Mouse (Mus musculus) adrenal gland, postnatal 14 days (tissue): ENCODE measurements around the gene Pir. TPM values are rescaled to one million over a fixed set of nuclear protein-coding genes. Genes with fewer than 3 reads are reported as not detected.

ENCODE experiments used
- DNase-seq: peaks from one replicate; pipeline ENCODE4 v3.0.0; 2021; ENCODE audit warnings: mixed read lengths
- total RNA-seq: library from RNA; stranded (reverse); gene quantifications from 2 replicates; pipeline ENCODE4 v1.2.3, GENCODE M21; 2021

Pir gene
- total RNA-seq, 1 experiment from 2014 or later: 4.9 TPM

DNA sequence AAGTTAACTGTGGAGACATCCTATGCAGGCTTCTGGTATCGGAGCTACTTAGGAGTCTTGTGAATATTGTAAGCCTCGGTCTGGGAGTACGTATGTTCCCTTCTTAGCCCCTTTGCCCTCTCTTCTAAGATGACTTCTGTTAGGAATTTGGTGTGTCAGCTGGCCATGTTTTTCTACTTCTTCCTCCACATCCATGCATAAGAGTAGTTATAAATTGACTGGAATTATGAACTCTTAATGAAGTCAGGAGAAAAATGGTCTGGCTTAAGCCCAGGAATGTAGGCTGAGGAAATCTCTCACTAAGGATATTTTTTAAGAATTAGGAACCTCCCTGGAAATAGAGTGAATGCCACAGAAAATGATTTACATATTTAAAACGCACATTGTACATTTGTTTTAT lies 69.4 kb downstream of the Pir start:
- no peak for DNase-seq

GRCm38 (mm10) chrX:164345359-164345938 lies 76.3 kb downstream of the Pir start:
- no peak for DNase-seq

- no peak for DNase-seq
These were observed 79.8 kb downstream of the Pir start for GRCm38 (mm10) chrX:164348937-164349336.

GRCm38 (mm10) chrX:164365153-164365865 lies 96.1 kb downstream of the Pir start:
- no peak for DNase-seq

GRCm38 (mm10) chrX:164370576-164370975 lies 101.4 kb downstream of the Pir start:
- DNase-seq: no peak

DNA sequence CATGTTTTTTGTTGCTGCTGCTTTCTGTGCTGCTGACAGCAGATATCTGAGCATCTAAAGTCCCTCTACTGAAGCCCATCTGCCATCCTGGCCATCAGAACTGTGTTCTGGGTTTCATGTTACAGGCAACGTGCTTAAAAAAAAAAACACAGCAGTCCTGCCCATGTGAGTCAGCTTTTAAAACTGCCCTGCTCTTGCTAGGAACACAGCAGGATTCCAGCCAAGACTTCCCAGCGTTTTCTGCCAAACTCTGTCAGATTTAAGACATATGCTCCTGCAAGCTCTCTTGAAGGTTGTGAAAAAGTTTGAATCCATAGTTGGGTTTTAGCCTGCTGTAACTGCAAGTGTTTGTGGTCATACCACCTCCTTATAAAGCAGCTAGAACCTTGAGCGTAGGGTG lies 103.9 kb downstream of the Pir start, which contains the start of gene Vegfd:
Gene Vegfd (plus strand): TSS at position 298 of the 400 bp plus-strand sequence.
- DNase-seq: peak; percentile 65

- DNase-seq: peak; percentile 20
These were observed 105.4 kb downstream of the Pir start for GRCm38 (mm10) chrX:164374586-164374985.

- no peak for DNase-seq
These were observed 110.5 kb downstream of the Pir start for GRCm38 (mm10) chrX:164379721-164380120.

DNA sequence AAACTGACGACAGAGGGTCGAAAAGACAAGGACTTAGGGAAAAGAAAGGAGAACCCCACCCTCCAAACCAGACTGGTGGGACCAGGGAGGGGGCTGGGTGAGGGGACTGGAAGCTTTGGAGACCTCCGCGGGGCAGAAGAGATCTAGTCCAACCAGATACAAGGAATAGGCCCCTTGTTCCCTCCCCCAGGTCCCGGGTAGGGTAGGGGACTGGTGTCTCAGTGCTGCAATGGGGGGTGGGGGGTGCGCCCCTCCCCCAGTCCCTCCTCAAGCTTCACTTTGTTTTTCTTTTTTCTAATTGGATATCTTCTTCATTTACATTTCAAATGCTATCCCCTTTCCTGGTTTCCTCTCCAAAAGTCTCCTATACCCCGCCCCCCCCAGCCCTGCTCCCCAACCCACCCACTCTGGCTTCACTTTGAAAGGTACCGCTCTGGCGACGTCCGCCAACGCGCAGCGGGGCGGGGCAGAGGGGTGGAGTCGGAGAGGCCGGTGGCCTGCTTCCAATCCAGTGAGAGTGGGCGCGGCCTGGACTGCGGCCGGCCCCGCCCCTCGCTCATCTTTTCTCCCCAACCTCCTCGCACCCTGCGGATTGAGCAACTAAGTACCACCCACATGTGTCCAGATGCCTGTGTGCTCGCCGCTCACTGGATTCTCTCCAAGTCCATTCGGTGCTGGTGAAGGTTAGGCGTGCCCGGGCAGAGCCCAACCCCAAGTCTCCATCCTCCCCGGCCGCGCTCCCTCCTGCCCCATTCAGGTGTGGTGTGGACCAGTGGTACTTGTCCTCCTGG lies 112.6 kb downstream of the Pir start:
- peak; percentile 91 for DNase-seq

- DNase-seq: no peak
These were observed 124.9 kb downstream of the Pir start for GRCm38 (mm10) chrX:164394091-164394490.

GRCm38 (mm10) chrX:164398456-164398855 lies 129.3 kb downstream of the Pir start:
- DNase-seq: peak; percentile 12

GRCm38 (mm10) chrX:164405080-164405649 lies 136.0 kb downstream of the Pir start:
- DNase-seq: no peak

GRCm38 (mm10) chrX:164406133-164407022 lies 137.2 kb downstream of the Pir start:
- no peak for DNase-seq

DNA sequence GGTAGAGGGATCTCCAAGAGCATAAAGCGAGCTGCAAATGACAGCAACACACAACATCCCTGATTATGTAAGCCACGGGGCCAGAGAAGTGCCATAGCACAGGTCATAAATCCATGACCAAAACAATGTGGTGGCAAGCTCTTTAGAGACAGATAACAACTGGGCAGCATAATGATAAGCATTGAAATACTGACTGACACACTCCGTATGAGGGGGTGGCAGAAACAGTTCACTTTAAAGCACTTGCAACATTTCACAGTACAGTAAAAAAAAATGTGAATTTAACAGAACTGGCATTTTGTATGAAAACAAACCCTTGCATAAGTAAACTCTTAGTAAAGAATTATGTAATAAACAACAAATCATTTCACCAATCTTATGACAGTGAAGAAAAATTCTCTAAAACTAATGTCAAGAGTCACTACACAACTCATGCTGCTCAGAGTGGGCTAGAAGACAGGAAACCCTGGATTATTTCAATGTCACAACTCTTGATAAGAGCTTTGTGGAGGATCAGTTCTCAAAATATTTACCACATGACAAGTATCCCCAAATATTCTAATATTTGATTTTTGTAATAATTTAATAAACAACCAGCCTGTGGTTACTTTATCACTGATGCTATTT lies 139.2 kb downstream of the Pir start:
- DNase-seq: no peak

- no peak for DNase-seq
These were observed 141.4 kb downstream of the Pir start for GRCm38 (mm10) chrX:164410562-164410961.

- no peak for DNase-seq
These were observed 147.6 kb downstream of the Pir start for GRCm38 (mm10) chrX:164416803-164417202.

GRCm38 (mm10) chrX:164418008-164418407 lies 148.8 kb downstream of the Pir start:
- DNase-seq: no peak

- DNase-seq: peak; percentile 93
These were observed 150.3 kb downstream of the Pir start, which contains the start of gene Piga for GRCm38 (mm10) chrX:164419471-164419939. Piga (plus strand) TSS chrX:164419787.

DNA sequence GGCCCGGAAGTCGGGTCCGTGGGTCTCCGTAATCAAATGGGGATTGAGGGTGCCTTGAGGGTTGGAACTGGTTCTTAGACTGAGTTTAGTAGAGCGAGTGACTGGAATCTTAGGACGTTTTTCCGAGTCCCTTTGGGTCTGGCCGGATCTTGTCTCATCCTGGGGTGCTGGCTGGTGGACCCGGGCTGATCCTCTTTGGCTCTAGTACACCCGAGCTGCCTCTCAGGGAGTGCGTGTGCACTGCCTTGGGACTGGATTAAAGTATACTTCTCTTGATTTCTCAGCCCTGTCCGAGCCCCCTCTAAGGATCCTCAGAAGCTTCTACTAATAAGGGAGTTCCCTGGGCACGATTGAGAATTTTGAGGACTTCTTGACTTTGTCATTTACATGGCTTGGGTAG lies 150.8 kb downstream of the Pir start:
- DNase-seq: no peak

DNA sequence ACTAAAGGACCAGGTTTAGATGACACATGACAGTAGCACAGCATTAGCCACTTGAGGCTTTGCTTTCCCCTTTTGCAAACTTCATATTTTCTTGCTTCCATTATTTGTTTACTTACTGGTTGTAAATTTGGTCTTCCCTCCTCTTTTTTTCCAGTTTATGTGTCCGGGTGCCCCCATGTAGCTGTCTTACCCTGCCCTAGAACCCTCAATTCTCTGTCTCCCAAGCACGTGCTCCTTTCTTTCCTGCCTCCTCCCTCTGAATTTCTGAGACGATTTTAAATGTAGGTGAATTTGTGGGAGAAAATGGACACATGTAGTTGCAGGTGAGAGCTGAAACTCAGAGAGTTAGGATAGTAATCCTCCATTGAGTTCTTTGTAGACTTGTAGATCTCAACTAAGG lies 151.3 kb downstream of the Pir start:
- no peak for DNase-seq
